Mouse (Mus musculus) intestine, postnatal 0 days (tissue): ENCODE measurements at regions not wholly inside any gene's neighbourhood (a gene's known extent, or its start where the extent isn't known, plus 50 kb on each side); places are given as distances from the start of the nearest gene placed in this dataset.

Source experiments
- ATAC-seq: fragments of 200-750 bp; cut with Nextera tagmentation; 2 replicates; pipeline ENCODE4 v1.8.0; 2017; ENCODE audit warnings: mild to moderate bottlenecking, moderate TSS enrichment, moderate library complexity
- H3K27ac ChIP-seq: fragments of 300-500 bp; sonication (generic); 2 replicates; pipeline ENCODE4 v1.5.1; 2014; ENCODE audit warnings: mild to moderate bottlenecking, low read depth, low read length, moderate library complexity
- H3K27me3 ChIP-seq: fragments of 300-500 bp; sonication (generic); replicated peaks from 2 replicates; pipeline ENCODE4 v1.6.1; 2014; ENCODE audit warnings: low read length, mixed read lengths; ENCODE audit not compliant: control insufficient read depth, insufficient read depth
- H3K36me3 ChIP-seq: fragments of 300-500 bp; sonication (generic); 2 replicates; pipeline ENCODE4 v1.6.1; 2014; ENCODE audit warnings: mild to moderate bottlenecking, moderate library complexity; ENCODE audit not compliant: control insufficient read depth, insufficient read depth
- H3K4me1 ChIP-seq: fragments of 300-500 bp; sonication (generic); replicated peaks from 2 replicates; pipeline ENCODE4 v1.6.1; 2014; ENCODE audit warnings: antibody characterized with exemption, low read length, mixed read lengths; ENCODE audit not compliant: control insufficient read depth, insufficient read depth
- H3K4me2 ChIP-seq: fragments of 300-500 bp; sonication (generic); replicated peaks from 2 replicates; pipeline ENCODE4 v1.6.1; 2014; ENCODE audit warnings: low read depth, mild to moderate bottlenecking, moderate library complexity
- H3K4me3 ChIP-seq: fragments of 300-500 bp; sonication (generic); 2 replicates; pipeline ENCODE4 v1.5.1; 2014; ENCODE audit warnings: low read depth, low read length
- H3K9ac ChIP-seq: fragments of 300-500 bp; sonication (generic); 2 replicates; pipeline ENCODE4 v1.6.1; 2014; ENCODE audit warnings: mild to moderate bottlenecking, low read depth, low read length
- H3K9me3 ChIP-seq: fragments of 300-500 bp; sonication (generic); 2 replicates; pipeline ENCODE4 v1.6.1; 2016; ENCODE audit warnings: mixed run types; ENCODE audit not compliant: control insufficient read depth
- CTCF ChIP-seq: sonication (generic); IDR thresholded peaks from 2 replicates; pipeline ENCODE4 v1.5.1; 2016; ENCODE audit warnings: low read depth, mild to moderate bottlenecking, control low read depth, antibody characterized with exemption, moderate library complexity
- WGBS: fragments of 180-500 bp; shearing (Covaris S2); extraction: QIAGEN DNeasy Blood & Tissue Kit; methylation state at CpG from one replicate; pipeline ENCODE4 v1.1.7; 2014; 5-methylcytosine and 5-hydroxymethylcytosine counted together

DNA sequence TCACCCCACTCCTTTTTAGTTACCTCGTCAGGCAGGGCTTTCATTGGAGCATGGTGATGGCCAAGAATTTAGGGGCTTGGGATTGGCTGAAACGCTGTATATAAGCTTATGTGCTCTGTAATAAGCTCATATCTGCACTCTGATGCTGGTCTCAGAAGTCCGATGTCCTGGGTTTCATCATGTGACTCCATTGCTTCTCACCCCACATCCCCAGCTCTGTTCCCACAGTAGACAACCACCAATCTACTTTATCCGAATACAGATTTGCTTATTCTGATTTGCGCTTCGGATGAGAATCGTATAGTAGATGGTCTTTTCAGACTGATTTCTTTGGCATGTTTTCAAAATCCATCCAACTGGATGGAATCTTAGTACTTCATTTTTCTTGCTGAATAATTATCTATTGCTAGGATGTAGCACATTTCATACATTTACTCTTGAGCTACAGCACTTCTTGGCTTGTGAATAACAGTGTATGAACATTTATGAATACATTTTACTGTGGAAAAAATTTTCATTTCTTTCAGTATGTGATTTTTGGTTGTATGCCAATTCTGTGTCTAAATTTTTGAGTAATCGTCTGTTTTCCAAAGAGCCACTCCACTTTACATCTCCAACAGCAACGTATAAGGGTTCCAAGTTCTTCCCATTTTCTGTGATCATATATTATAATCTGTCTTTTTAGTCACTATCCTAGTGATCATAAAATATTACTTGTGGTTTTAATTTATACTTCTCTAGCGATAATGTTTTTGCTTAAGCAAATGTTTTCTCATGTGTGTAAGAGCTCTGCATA lies 185.7 kb downstream of the Hace1 start:
- no peak for TF ChIP-seq CTCF
- no peaks in the 10 kb centered on the region for H3K27me3 ChIP-seq
- no peak overlapping the region for H3K4me2 ChIP-seq
- no peak overlapping the region for H3K9ac ChIP-seq
- no peak overlapping the region for H3K27ac ChIP-seq
- no peak overlapping the region for H3K4me3 ChIP-seq
- no peaks in the 10 kb centered on the region for H3K9me3 ChIP-seq
- H3K36me3 ChIP-seq, result no peaks in the 10 kb centered on the region
- ATAC-seq, result no peak
- no peaks in the 10 kb centered on the region for H3K4me1 ChIP-seq
- WGBS, result 71% methylated on average over 10 of the region's 10 CpGs

- 0 out of 2 replicates have a peak overlapping the region, but pooled peaks have one; percentile 24 for H3K4me2 ChIP-seq
- WGBS, result 11% methylated on average over 6 of the region's 6 CpGs
- H3K4me3 ChIP-seq, result no peak overlapping the region
- H3K4me1 ChIP-seq, result no peaks in the 10 kb centered on the region
- no peak overlapping the region for H3K27ac ChIP-seq
- ATAC-seq, result no peak
- H3K9me3 ChIP-seq, result no peaks in the 10 kb centered on the region
- H3K9ac ChIP-seq, result no peak overlapping the region
- no peaks in the 10 kb centered on the region for H3K27me3 ChIP-seq
- no peaks in the 10 kb centered on the region for H3K36me3 ChIP-seq
- TF ChIP-seq CTCF, result no peak
Observed at GRCm38 (mm10) chr10:45779720-45780119, 202.1 kb downstream of the Hace1 start.

GRCm38 (mm10) chr10:45783026-45783425 lies 205.4 kb downstream of the Hace1 start:
- 56% methylated on average over 5 of the region's 5 CpGs for WGBS

DNA sequence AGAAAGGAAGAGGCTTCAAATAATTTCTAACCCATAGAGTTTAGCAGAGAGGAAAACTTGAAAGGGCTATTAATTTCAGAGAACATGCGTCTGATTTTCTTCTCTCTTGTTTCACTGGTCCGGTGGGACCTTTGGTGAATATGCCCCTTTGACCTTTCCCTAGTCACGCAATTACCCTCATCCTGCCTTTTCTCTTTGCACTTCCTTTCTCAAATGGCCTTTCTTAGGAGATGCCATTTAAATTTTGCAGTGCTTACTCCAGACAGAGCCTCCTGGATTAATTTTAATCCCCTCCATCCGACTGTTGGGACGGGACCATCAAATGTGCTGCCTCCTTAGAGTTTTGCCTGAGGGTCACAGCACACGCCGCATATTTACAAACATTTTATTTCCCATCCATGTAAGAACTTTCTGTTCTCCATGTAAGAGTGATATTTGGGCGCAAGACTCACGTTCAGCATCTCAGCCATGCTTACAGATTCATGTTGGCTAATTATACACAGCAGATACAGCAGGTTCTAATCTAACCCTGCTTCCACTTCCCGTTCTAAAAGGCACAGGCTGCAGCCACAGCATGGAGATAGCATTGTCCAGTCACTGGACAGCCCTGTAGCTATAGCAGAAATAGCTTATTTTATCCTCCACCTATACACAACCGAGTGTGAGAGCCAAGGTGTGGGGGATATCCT lies 206.0 kb downstream of the Hace1 start:
- no peak for ATAC-seq
- H3K4me2 ChIP-seq, result no peak overlapping the region
- no peak overlapping the region for H3K27ac ChIP-seq
- no peaks in the 10 kb centered on the region for H3K27me3 ChIP-seq
- no peak for TF ChIP-seq CTCF
- H3K9ac ChIP-seq, result no peak overlapping the region
- H3K4me1 ChIP-seq, result no peaks in the 10 kb centered on the region
- WGBS, result 49% methylated on average over 11 of the region's 11 CpGs
- no peak overlapping the region for H3K4me3 ChIP-seq
- no peaks in the 10 kb centered on the region for H3K36me3 ChIP-seq
- H3K9me3 ChIP-seq, result no peaks in the 10 kb centered on the region

More at GRCm38 (mm10) chr10:45783026-45783425, 205.4 kb downstream of the Hace1 start:
- no peaks in the 10 kb centered on the region for H3K4me1 ChIP-seq
- no peak for ATAC-seq
- H3K9ac ChIP-seq, result no peak overlapping the region
- TF ChIP-seq CTCF, result no peak
- H3K36me3 ChIP-seq, result no peaks in the 10 kb centered on the region
- H3K27me3 ChIP-seq, result no peaks in the 10 kb centered on the region
- H3K4me3 ChIP-seq, result no peak overlapping the region
- H3K4me2 ChIP-seq, result no peak overlapping the region
- H3K27ac ChIP-seq, result no peak overlapping the region
- no peaks in the 10 kb centered on the region for H3K9me3 ChIP-seq

DNA sequence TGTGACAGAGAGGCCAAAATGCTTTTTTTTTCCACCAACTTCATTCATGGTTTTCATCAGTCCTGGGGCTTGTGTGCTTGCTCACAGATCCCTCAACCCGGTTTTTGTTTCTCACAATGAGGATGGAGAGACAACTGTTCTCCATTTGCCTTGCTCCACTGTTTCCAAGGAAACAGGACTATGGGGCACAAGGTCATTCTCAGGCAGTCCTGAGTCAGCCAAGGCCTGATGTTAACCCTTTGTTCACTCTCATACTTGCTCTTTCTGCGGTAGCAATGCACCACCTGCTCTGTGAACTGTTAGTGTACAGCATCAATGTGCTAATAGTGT lies 206.5 kb downstream of the Hace1 start:
- H3K4me1 ChIP-seq, result no peaks in the 10 kb centered on the region
- WGBS, result 34% methylated on average over 2 of the region's 2 CpGs
- no peak for TF ChIP-seq CTCF
- ATAC-seq, result no peak
- H3K4me2 ChIP-seq, result no peak overlapping the region
- H3K4me3 ChIP-seq, result no peak overlapping the region
- H3K9me3 ChIP-seq, result no peaks in the 10 kb centered on the region
- H3K27me3 ChIP-seq, result no peaks in the 10 kb centered on the region
- H3K9ac ChIP-seq, result no peak overlapping the region
- no peak overlapping the region for H3K27ac ChIP-seq
- H3K36me3 ChIP-seq, result no peaks in the 10 kb centered on the region

- no peak for TF ChIP-seq CTCF
- Histone ChIP-seq H3K4me2 (no peak overlapping the region), H3K4me1 (no peaks in the 10 kb centered on the region), H3K9me3 (no peaks in the 10 kb centered on the region), H3K27ac (no peak overlapping the region), H3K9ac (no peak overlapping the region), H3K27me3 (no peaks in the 10 kb centered on the region), H3K36me3 (no peaks in the 10 kb centered on the region), H3K4me3 (no peak overlapping the region)
- 85% methylated on average over 4 of the region's 4 CpGs for WGBS
- ATAC-seq, result no peak
Observed at GRCm38 (mm10) chr10:45784575-45784974, 206.9 kb downstream of the Hace1 start.
